Mouse (Mus musculus) liver, adult 2 months (tissue): ENCODE data around the gene Bcl3. TPM values are rescaled to one million over a fixed set of nuclear protein-coding genes. Genes with fewer than 3 reads are reported as not detected.

Experiments
- DNase-seq: peaks from one replicate; pipeline ENCODE4 v3.0.0-alpha.2; 2011; ENCODE audit warnings: low read depth, low spot score; ENCODE audit errors: extremely low read depth
- H3K27ac ChIP-seq: fragments of 200-500 bp; replicated peaks from 2 replicates; pipeline ENCODE4 v1.5.1; 2012; ENCODE audit warnings: low read depth, mild to moderate bottlenecking, control low read depth, inconsistent platforms, low read length; ENCODE audit not compliant: insufficient read depth
- H3K27me3 ChIP-seq: fragments of 200-500 bp; 2 replicates; pipeline ENCODE4 v1.6.1; 2012; ENCODE audit warnings: mild to moderate bottlenecking, moderate library complexity, low read length, inconsistent platforms; ENCODE audit not compliant: control insufficient read depth, insufficient read depth
- H3K36me3 ChIP-seq: fragments of 200-500 bp; 2 replicates; pipeline ENCODE4 v1.6.1; 2012; ENCODE audit warnings: low read length, inconsistent platforms; ENCODE audit not compliant: control insufficient read depth, insufficient read depth
- H3K4me1 ChIP-seq: fragments of 200-500 bp; 2 replicates; pipeline ENCODE4 v1.6.1; 2011; ENCODE audit warnings: low read length; ENCODE audit not compliant: control insufficient read depth, insufficient read depth
- H3K4me3 ChIP-seq: fragments of 200-500 bp; 2 replicates; pipeline ENCODE4 v1.5.1; 2011; ENCODE audit warnings: low read depth, mild to moderate bottlenecking, control low read depth, low read length, moderate library complexity; ENCODE audit not compliant: insufficient read depth
- H3K79me2 ChIP-seq: fragments of 200-500 bp; 2 replicates; pipeline ENCODE4 v1.6.1; 2012; ENCODE audit warnings: inconsistent platforms, mild to moderate bottlenecking, low read length, moderate library complexity; ENCODE audit not compliant: control insufficient read depth, insufficient read depth
- H3K9ac ChIP-seq: fragments of 200-500 bp; 2 replicates; pipeline ENCODE4 v1.6.1; 2012; ENCODE audit warnings: low read depth, mild to moderate bottlenecking, control low read depth, inconsistent platforms, low read length
- CTCF ChIP-seq: fragments of 200-500 bp; IDR thresholded peaks from 2 replicates; pipeline ENCODE4 v1.5.1; 2011; ENCODE audit warnings: low read depth, low read length, control low read depth
- POLR2A ChIP-seq: fragments of 200-500 bp; IDR thresholded peaks from 2 replicates; pipeline ENCODE4 v1.6.1; 2011; ENCODE audit warnings: low read length, control low read depth; ENCODE audit not compliant: insufficient read depth; ENCODE audit errors: extremely low read depth
- WGBS: fragments of 180-500 bp; shearing (Covaris S2); methylation state at CpG from one replicate; pipeline ENCODE4 v1.1.7; 2018; 5-methylcytosine and 5-hydroxymethylcytosine counted together
- polyA plus RNA-seq: library from polyadenylated mRNA; depleted of rRNA; stranded (reverse); fragments of >200 nt; gene quantifications from 2 replicates; pipeline ENCODE4 v1.2.3, GENCODE M21; 2012
- total RNA-seq: library from RNA; depleted of rRNA; stranded (reverse); fragments of >200 nt; gene quantifications from 2 replicates; pipeline ENCODE4 v1.2.3, GENCODE M21; 2014

Bcl3 gene
- total and polyA plus RNA-seq, 2 experiments = 3.0 to 72.8 TPM

DNA sequence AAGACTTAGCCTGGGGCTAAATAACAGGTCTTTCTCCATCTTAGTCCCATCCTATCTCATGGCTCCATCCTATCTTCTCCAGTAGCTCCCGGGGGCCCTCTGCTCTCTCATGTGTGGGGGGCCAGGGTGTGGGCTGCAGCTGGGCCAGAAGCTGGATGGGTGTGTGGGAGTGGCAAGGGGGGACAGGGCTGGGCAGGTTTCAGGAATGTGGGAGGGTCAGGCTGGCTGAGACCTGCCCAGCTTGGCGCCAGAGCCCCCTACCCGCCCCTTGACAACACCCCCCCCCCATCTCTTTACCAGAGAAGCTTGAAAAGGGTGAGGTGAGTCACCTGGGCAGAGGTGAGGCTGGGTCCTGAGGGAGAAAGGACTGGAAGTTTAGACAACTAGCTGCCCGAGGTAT is 53.6 kb downstream of the Bcl3 start:
- Histone ChIP-seq H3K4me1 (no peaks in the 10 kb centered on the region), H3K4me3 (no peak overlapping the region), H3K27ac (no peak overlapping the region), H3K9ac (no peak overlapping the region), H3K27me3 (no peaks in the 10 kb centered on the region), H3K36me3 (no peaks in the 10 kb centered on the region), H3K79me2 (no peaks in the 10 kb centered on the region)
- WGBS = 63% methylated on average over 4 of the region's 4 CpGs
- no peak for DNase-seq
- no peak for TF ChIP-seq CTCF
- TF ChIP-seq POLR2A = no peak

DNA sequence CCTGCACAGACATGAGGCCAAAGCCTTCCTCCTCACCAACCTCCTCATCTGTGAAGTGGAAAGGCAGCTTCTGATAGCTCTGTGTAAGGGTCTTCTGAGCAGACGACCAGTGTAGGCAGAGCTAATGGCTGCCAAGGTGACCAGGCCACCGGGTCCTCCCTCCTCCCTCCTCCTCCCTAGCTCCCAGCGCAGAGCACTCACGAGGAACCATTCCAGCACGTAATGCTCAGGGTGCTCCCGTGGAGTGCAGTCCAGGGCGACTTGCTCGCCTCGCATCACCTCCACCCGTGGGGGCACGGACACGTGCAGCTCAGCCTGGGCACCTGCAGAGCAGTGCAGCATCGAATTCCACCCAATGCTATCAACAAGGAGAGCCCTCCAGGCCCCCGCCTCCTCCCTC is 54.3 kb downstream of the Bcl3 start:
- no peak for TF ChIP-seq POLR2A
- TF ChIP-seq CTCF = no peak
- no peak overlapping the region for H3K4me3 ChIP-seq
- no peak overlapping the region for H3K9ac ChIP-seq
- 85% methylated on average over 14 of the region's 14 CpGs for WGBS
- H3K27ac ChIP-seq = no peak overlapping the region
- no peaks in the 10 kb centered on the region for H3K4me1 ChIP-seq
- H3K79me2 ChIP-seq = no peaks in the 10 kb centered on the region
- H3K27me3 ChIP-seq = no peaks in the 10 kb centered on the region
- DNase-seq = no peak
- no peaks in the 10 kb centered on the region for H3K36me3 ChIP-seq

- Histone ChIP-seq H3K27ac (no peak overlapping the region), H3K4me3 (no peak overlapping the region), H3K36me3 (no peaks in the 10 kb centered on the region), H3K4me1 (no peaks in the 10 kb centered on the region), H3K9ac (no peak overlapping the region), H3K27me3 (no peaks in the 10 kb centered on the region), H3K79me2 (no peaks in the 10 kb centered on the region)
- 75% methylated on average over 9 of the region's 9 CpGs for WGBS
- DNase-seq = no peak
- TF ChIP-seq CTCF = no peak
Observed at GRCm38 (mm10) chr7:19764581-19764980, 58.0 kb downstream of the Bcl3 start.

GRCm38 (mm10) chr7:19763829-19764477 is 58.6 kb downstream of the Bcl3 start:
- no peaks in the 10 kb centered on the region for H3K36me3 ChIP-seq
- no peak overlapping the region for H3K9ac ChIP-seq
- WGBS = 81% methylated on average over 13 of the region's 13 CpGs
- no peak overlapping the region for H3K4me3 ChIP-seq
- no peak overlapping the region for H3K27ac ChIP-seq
- DNase-seq = no peak
- H3K79me2 ChIP-seq = no peaks in the 10 kb centered on the region
- no peaks in the 10 kb centered on the region for H3K27me3 ChIP-seq
- H3K4me1 ChIP-seq = no peaks in the 10 kb centered on the region
- no peak for TF ChIP-seq POLR2A
- no peak for TF ChIP-seq CTCF

DNA sequence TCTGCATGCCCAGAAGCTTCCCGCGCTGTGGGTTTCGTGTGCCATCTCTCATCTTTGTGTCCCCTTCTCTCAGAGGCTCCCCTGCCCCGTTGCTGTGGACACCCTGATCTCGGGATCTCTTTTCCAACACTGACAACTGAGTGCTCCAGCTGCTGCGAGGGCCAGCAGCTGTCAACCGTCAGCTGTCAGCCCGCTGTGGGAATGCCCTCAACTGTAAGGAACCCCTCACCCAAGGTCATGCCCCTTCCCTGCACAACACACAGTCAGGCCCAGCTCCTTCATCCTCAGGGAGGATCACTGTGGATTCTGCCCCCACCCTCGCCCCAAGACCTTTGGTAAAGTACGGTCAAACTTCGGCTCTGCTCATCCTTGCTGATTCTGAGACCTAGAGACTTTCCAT is 60.3 kb downstream of the Bcl3 start:
- 87% methylated on average over 11 of the region's 11 CpGs for WGBS
- no peaks in the 10 kb centered on the region for H3K79me2 ChIP-seq
- no peak for DNase-seq
- TF ChIP-seq POLR2A (no peak), CTCF (no peak)
- H3K27ac ChIP-seq = no peak overlapping the region
- no peaks in the 10 kb centered on the region for H3K27me3 ChIP-seq
- H3K4me1 ChIP-seq = no peaks in the 10 kb centered on the region
- H3K4me3 ChIP-seq = no peak overlapping the region
- no peak overlapping the region for H3K9ac ChIP-seq
- H3K36me3 ChIP-seq = no peaks in the 10 kb centered on the region

DNA sequence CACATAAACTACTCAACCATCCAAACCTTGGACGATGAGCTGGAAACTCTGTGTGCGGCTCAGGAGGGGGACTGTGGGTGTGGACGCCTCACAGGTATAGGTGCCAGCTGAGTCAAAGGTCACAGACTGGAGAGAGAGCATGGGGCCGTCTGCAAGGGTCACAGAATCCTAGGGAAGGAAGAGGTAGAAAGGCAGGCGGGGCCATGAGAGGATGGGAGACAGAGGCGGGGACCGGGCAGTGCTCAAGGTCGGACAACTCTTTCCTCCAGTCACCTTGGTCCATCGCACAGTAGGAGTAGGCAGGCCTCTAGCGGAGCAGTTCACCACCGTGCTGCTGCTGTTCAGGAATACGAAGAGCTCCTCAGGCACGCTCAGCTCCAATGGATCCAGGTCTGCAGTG is 62.5 kb downstream of the Bcl3 start:
- no peak overlapping the region for H3K27ac ChIP-seq
- 69% methylated on average over 13 of the region's 13 CpGs for WGBS
- DNase-seq = no peak
- H3K4me3 ChIP-seq = no peak overlapping the region
- H3K4me1 ChIP-seq = no peaks in the 10 kb centered on the region; the same call in 1 of the 2 replicates
- no peaks in the 10 kb centered on the region for H3K79me2 ChIP-seq
- no peaks in the 10 kb centered on the region for H3K27me3 ChIP-seq
- TF ChIP-seq CTCF = no peak
- no peak for TF ChIP-seq POLR2A
- H3K36me3 ChIP-seq = no peaks in the 10 kb centered on the region
- H3K9ac ChIP-seq = no peak overlapping the region
